Mouse (Mus musculus) lung, postnatal 25 days (tissue): ENCODE measurements at regions not wholly inside any gene's neighbourhood (a gene's known extent, or its start where the extent isn't known, plus 50 kb on each side); places are given as distances from the start of the nearest gene placed in this dataset.

ENCODE experiments used
- DNase-seq: peaks from one replicate; pipeline ENCODE4 v3.0.0; 2022; ENCODE audit warnings: low spot score

DNA sequence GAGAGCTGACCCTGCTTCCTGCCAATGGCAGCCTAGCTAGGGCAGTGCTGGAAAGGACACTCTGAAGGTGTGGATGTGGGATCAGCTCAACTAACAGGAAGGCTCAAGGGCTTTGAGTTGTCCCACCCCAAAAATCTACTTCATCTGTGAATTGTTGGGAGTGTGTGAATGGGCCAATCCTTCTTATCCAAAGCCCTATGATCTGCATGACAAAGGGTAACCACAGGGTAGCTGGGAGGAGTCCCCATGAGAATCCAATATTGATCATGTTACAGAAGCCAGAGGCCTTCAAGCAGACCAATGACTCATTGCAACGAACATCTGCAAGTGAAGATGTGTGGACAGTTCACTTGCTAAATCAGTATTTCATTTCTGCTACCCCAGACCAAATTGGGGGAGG is 51.1 kb upstream of the Adra1b start:
- no peak for DNase-seq

GRCm38 (mm10) chr11:43958241-43958975 is 57.4 kb upstream of the Adra1b start:
- peak; percentile 57 for DNase-seq

GRCm38 (mm10) chr11:43958976-43959315 is 57.9 kb upstream of the Adra1b start:
- no peak for DNase-seq

DNA sequence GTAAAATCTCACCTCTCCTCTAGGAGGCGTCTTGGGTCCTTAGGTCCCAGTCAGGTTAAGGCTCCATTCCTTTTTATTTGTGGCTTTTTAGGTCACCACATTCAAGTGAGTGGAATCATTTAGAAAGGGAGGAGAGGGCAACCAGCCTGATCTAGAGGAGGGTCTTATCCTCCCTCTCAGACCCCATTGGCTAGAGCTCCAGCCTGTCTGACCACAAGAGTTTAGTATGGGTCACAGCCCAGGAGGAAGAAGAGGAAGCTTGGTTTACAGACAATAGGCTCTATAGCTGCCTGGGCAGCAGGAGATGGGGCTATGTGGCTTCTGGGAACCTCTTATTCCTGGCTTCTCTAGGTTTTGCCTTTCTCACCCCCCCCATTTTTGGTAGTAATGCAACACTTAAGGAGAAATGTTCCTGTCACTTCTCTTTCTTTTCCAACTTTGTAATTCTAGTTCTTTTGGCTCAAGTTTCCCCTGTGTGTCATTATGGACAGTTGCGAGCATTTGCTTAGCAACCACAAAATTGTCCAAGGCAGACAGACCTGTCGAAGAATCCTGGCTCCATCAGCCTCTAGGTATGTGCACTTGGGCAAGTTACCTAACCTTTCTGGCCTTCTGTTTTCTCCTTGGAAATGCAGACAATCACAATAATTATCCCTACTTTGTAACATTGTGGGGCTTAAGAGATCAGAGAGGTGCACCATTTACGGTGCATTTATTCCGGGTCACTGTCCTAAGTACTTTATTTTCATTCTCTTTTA is 59.5 kb upstream of the Adra1b start:
- DNase-seq = no peak

GRCm38 (mm10) chr11:43961398-43962070 is 60.5 kb upstream of the Adra1b start:
- DNase-seq = peak; percentile 71

- no peak for DNase-seq
Measured at GRCm38 (mm10) chr11:43967764-43968163, 66.8 kb upstream of the Adra1b start.

GRCm38 (mm10) chr11:43971886-43972285 is 70.9 kb upstream of the Adra1b start:
- DNase-seq = no peak

DNA sequence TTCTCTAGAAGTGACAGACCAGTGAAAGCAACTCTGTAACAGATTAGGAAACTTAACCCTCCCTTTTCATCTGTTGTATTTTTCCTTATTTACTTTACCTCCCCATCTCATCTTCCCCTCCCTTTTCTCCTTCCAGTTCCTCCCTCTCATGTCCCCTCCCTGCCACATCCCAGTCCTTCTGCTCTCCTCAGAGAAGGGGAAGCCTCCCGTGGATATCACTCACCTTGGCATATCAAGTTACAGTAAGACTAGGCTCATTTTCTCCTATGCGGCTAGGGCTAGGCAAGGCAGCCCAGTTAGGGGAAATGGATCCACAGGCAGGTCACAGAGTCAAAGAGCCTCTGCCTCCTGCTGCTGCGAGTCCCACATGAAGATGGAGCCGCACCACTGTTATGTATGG is 75.0 kb upstream of the Adra1b start:
- no peak for DNase-seq

DNA sequence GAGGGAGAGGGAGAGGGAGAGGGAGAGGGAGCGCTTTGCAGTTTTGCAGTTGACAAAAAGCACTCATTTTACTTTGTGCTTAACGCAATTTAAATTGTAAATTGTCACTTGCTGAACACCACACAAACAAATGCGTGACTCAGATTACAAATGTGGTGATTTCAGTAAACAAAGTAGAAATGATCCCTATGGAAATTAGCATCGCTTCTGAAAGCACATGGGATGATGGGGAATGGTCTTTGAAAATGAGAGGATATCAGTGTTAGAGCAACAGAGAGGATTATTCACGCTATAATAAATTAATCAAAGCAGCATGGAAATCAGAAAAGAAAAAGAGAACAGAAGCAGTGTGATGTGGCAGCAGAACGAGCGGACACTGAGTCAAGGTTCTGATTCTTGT is 78.4 kb upstream of the Adra1b start:
- no peak for DNase-seq

GRCm38 (mm10) chr11:43980444-43980843 is 79.4 kb upstream of the Adra1b start:
- no peak for DNase-seq

DNA sequence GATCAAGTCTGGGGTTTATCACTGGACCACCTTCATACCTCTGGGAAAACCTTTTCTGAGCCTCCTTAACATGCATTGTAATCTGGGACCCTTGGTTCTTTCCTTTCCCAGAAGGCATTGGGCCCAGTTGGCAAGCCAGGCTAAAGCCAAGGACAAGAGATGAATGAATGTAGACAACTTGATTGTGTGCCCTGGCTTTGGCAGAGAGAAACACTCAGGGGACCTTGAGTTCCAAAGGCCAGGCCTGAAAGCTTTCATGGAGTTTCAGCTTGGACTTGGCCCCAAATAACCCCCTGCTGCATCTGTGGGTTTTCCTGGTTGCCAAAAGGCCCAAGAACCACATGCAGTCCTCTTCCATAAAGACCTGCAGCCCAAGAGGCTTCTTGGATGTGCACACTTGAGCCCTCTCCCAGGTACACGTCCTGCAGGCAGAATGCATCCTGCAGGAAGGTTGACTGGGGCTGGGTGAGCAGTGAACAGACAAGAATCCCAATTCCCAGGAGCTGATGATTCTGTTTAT is 89.0 kb upstream of the Adra1b start:
- DNase-seq = no peak

DNA sequence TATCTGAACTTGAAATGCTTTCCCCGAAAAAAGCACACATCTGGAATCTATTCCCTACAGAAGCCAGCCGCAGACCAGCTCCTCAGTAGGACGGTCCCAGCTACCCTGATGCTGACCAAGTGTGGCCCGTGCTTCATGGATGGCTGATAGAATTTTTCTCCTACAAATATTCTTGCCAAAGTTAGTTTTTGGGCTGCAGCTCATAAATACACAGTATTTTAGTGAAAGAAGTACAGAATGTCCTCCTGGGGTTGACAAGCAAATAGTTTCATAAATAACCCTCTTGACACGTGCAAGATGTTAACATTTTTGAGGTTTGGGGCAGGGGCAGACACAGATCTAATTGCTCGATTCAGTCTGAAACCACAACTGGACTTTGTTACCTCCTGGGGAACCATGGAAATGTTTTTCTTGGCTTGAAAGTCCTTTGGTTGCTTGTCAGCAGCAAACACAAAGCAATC is 91.0 kb upstream of the Adra1b start:
- peak; percentile 32 for DNase-seq

GRCm38 (mm10) chr11:43998046-43998725 is 97.2 kb upstream of the Adra1b start:
- DNase-seq = no peak

DNA sequence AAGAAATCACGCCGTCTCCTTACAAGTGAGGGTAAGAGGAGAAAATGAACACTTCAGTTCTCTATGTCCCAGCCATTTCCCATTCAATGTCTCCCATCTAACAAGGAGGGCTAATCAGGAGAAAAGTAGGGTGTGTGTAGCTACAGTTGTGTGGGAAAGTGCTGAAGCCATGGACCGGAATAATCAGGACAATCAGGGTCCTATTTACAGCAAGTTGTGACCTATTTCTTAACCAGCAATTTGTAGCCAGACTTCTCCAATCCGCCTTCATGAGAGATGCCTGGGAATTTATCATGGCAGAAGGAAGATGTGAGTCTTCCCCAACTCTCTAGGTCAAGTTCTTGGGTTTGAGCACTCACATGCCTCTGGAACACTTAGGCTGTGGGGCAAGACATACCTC is 99.0 kb upstream of the Adra1b start:
- DNase-seq = no peak

- DNase-seq = no peak
Measured at GRCm38 (mm10) chr11:44001843-44002589, 101.0 kb upstream of the Adra1b start.

GRCm38 (mm10) chr11:44002716-44003522 is 101.9 kb upstream of the Adra1b start:
- peak; percentile 51 for DNase-seq

GRCm38 (mm10) chr11:44007526-44008040 is 106.6 kb upstream of the Adra1b start:
- DNase-seq = no peak

- no peak for DNase-seq
Measured at GRCm38 (mm10) chr11:44012314-44012713, 111.3 kb upstream of the Adra1b start.

DNA sequence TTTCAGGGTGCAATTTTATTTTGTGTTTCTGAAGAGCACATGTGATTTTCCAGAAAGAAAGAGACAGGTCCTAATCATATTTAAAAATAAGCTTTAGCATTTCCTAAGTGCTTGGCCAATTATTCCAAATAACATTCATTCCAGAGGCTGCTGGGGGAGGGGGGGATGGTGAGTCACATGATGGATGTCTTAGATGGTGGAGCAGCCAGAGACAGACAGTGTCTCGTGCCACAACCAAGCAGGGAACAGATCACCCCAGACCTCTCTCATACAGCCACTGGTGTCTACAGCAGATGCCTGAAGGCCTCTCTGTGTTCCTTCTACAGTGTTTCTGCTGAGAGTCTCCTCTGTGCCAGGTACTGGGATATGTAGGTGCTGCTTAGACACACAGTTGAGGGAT is 112.8 kb upstream of the Adra1b start:
- DNase-seq = no peak

- DNase-seq = no peak
Measured at GRCm38 (mm10) chr11:44021638-44022037, 120.6 kb upstream of the Adra1b start.
